In genomic region chr1:140531285-140531908, GRCm38 (mm10) we compare ENCODE assay signal across 9 mouse cellular contexts.
DNase-seq lines count a peak whose midpoint lies in the region; ATAC-seq lines count a peak whose summit lies in the region.
"Had no signal": no experiment of that assay in that cellular context is flagged by ENCODE, and none has a peak within 500 bp of the region (broad histone marks: within the 10 kb centered on the region; RNA-seq: fewer than 3 reads in every experiment).

No protein-coding gene starts in this region.

- WGBS in liver, embryonic 12.5 days (ENCODE audit: insufficient replicate concordance): 28% methylated on average over 4 of the region's 4 CpGs
- WGBS in midbrain, embryonic 12.5 days: 39% methylated on average over 4 of the region's 4 CpGs

- peak; percentile 6 for DNase-seq in liver
- peak; percentile 17 for DNase-seq in adrenal gland, adult 2 months
- peak; percentile 43 for DNase-seq in forelimb bud, embryonic 11.5 days (ENCODE audit: low read depth, low spot score)
- peak; percentile 9 for DNase-seq in layer of hippocampus, adult 9-11 months

- no peak overlapping the region for H3K4me2 ChIP-seq in liver, embryonic 12.5 days
- no peak overlapping the region for H3K4me2 ChIP-seq in midbrain, embryonic 12.5 days (replicated peaks)
- H3K4me2 ChIP-seq: embryonic facial prominence, embryonic 13.5 days had no signal

- no peak overlapping the region for H3K4me3 ChIP-seq in liver, embryonic 12.5 days
- H3K4me3 ChIP-seq in midbrain, embryonic 12.5 days: no peak overlapping the region
- H3K4me3 ChIP-seq: embryonic facial prominence, embryonic 13.5 days had no signal

- no peaks in the 10 kb centered on the region for H3K27me3 ChIP-seq in liver, embryonic 12.5 days (replicated peaks)
- no peaks in the 10 kb centered on the region for H3K27me3 ChIP-seq in midbrain, embryonic 12.5 days
- H3K27me3 ChIP-seq: embryonic facial prominence, embryonic 13.5 days had no signal

- H3K9ac ChIP-seq in liver, embryonic 12.5 days: no peak overlapping the region
- no peak overlapping the region for H3K9ac ChIP-seq in midbrain, embryonic 12.5 days (replicated peaks)
- H3K9ac ChIP-seq: embryonic facial prominence, embryonic 13.5 days had no signal

- H3K27ac ChIP-seq in liver, embryonic 12.5 days: no peak overlapping the region
- no peak overlapping the region for H3K27ac ChIP-seq in midbrain, embryonic 12.5 days (replicated peaks)
- H3K27ac ChIP-seq: embryonic facial prominence, embryonic 13.5 days had no signal

- no peaks in the 10 kb centered on the region for H3K9me3 ChIP-seq in liver, embryonic 12.5 days (replicated peaks)
- H3K9me3 ChIP-seq in midbrain, embryonic 12.5 days: no peaks in the 10 kb centered on the region
- H3K9me3 ChIP-seq: embryonic facial prominence, embryonic 13.5 days had no signal

- no peak for ATAC-seq in liver, embryonic 12.5 days
- peak; percentile 49; the same call in 1 of the 2 replicates for ATAC-seq in midbrain, embryonic 12.5 days (ENCODE audit: low FRiP score, low read depth)
- ATAC-seq in erythroblast, adult 5-6 weeks (replicated peaks; ENCODE audit: low FRiP score, poor library complexity, severe bottlenecking): no peak
- ATAC-seq in activated CD4-positive, CD25-positive, alpha-beta regulatory T cell, adult 4 months: no peak

- H3K4me1 ChIP-seq in liver, embryonic 12.5 days: no peaks in the 10 kb centered on the region
- H3K4me1 ChIP-seq in midbrain, embryonic 12.5 days: no peaks in the 10 kb centered on the region
- H3K4me1 ChIP-seq: embryonic facial prominence, embryonic 13.5 days had no signal

- no peaks in the 10 kb centered on the region for H3K36me3 ChIP-seq in liver, embryonic 12.5 days
- H3K36me3 ChIP-seq in midbrain, embryonic 12.5 days: no peaks in the 10 kb centered on the region
- H3K36me3 ChIP-seq: embryonic facial prominence, embryonic 13.5 days had no signal
